Mouse (Mus musculus) small intestine, adult 2 months (tissue): ENCODE measurements around the gene Mfsd12. TPM values are rescaled to one million over a fixed set of nuclear protein-coding genes. Genes with fewer than 3 reads are reported as not detected.
A peak's percentile ranks its signal among the peaks of the same experiment; 100 is the strongest.

Source experiments
- H3K27ac ChIP-seq: fragments of 200-500 bp; 2 replicates; pipeline ENCODE4 v1.5.1; 2012; ENCODE audit warnings: low read depth, low read length, control low read depth, inconsistent platforms; ENCODE audit not compliant: insufficient read depth
- H3K27me3 ChIP-seq: fragments of 200-500 bp; 2 replicates; pipeline ENCODE4 v1.6.1; 2012; ENCODE audit warnings: mild to moderate bottlenecking, moderate library complexity, low read length, inconsistent platforms; ENCODE audit not compliant: control insufficient read depth, insufficient read depth
- H3K36me3 ChIP-seq: fragments of 200-500 bp; 2 replicates; pipeline ENCODE4 v1.6.1; 2012; ENCODE audit warnings: mild to moderate bottlenecking, low read length, control low read depth, inconsistent platforms; ENCODE audit not compliant: control insufficient read depth, insufficient read depth
- H3K4me1 ChIP-seq: fragments of 200-500 bp; 2 replicates; pipeline ENCODE4 v1.6.1; 2012; ENCODE audit warnings: low read length, inconsistent platforms, mixed read lengths; ENCODE audit not compliant: control insufficient read depth, insufficient read depth, insufficient read length
- H3K4me3 ChIP-seq: fragments of 200-500 bp; 2 replicates; pipeline ENCODE4 v1.5.1; 2012; ENCODE audit warnings: low read depth, mild to moderate bottlenecking, control low read depth, inconsistent platforms, low read length, moderate library complexity
- CTCF ChIP-seq: fragments of 200-500 bp; IDR thresholded peaks from 2 replicates; pipeline ENCODE4 v1.5.1; 2012; ENCODE audit warnings: low read depth, mild to moderate bottlenecking, control low read depth, inconsistent platforms, low read length, moderate library complexity, mixed read lengths; ENCODE audit not compliant: insufficient replicate concordance, insufficient read length; ENCODE audit errors: extremely low read depth
- POLR2A ChIP-seq: fragments of 200-500 bp; IDR thresholded peaks from 2 replicates; pipeline ENCODE4 v1.6.1; 2012; ENCODE audit warnings: low read depth, mild to moderate bottlenecking, control low read depth, inconsistent platforms, low read length, moderate library complexity
- WGBS: fragments of 180-500 bp; shearing (Covaris S2); methylation state at CpG from one replicate; pipeline ENCODE4 v1.1.7; 2018; 5-methylcytosine and 5-hydroxymethylcytosine counted together
- polyA plus RNA-seq: library from polyadenylated mRNA; depleted of rRNA; stranded (reverse); fragments of >200 nt; gene quantifications from 2 replicates; pipeline ENCODE4 v1.2.3, GENCODE M21; 2012

Mfsd12 gene
- polyA plus RNA-seq, 1 experiment, result 22.7 TPM

DNA sequence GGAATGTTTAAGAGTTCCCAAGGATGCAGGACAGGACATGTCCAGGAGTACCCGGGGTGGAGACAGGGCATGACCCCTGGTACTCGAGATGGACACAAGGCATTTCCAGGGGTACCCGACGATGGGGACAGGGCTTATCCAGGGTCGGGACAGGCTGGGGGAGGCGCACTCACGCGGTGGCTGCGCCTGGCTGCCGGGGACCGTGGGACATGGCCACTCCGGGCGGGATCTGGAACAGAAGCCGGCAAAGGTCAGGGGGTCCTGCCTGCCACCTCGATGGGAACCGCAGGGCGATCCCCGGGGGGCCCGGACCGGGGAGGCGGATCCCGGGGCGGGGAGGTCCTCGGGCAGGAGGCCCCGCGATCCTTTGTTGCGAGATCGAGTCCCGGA is 7.3 kb upstream of the Mfsd12 start:
- TF ChIP-seq POLR2A (no peak), CTCF (no peak)
- 1% methylated on average over 29 of the region's 29 CpGs for WGBS
- H3K36me3 ChIP-seq, result peaks cover 9% of the 10 kb centered on the region
- H3K4me1 ChIP-seq, result peaks cover 30% of the 10 kb centered on the region
- peak overlapping the region; percentile 61 for H3K27ac ChIP-seq
- H3K4me3 ChIP-seq, result peak overlapping the region; percentile 75
- no peaks in the 10 kb centered on the region for H3K27me3 ChIP-seq

DNA sequence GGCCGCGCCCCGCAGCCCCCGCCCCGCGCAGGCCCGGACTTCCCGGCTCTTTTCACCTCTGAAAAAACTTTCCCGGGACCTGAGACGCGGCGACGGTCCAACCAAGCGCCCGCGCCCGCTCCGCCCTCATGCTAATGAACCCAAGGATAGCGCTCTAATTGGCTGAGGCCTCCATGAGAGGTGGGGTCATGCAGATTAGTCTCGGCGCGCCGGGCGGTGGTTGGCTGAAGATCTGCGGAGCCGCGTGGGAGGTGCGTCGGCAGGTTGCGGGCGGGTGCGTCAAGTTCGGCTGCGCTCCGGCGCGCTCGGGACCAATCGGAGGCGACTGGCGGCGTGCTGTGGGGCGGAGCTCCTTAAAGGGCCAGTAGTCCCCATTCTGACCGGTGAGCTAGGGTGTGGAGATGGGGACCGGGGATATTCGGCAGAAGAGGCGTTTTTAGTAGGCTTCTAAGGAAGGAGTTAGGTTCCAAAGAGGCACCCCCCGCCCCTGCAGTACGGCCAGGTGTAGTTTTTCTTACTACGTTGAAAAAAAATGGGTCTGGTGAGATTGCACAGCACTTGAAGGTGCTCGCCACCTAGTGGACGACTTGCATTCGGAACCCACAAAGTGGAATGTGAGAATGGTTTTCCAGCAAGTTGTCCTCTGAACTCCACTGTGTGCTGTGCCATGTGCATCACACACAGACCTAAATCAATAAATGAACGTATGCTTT is 6.8 kb upstream of the Mfsd12 start, which contains the start of gene Hmg20b:
TSS of gene Hmg20b (minus strand) at position 130 of the 713 bp plus-strand sequence.
- peak; percentile 99; the same call in 1 of the 2 replicates for TF ChIP-seq CTCF
- TF ChIP-seq POLR2A, result peak; percentile 28; the same call in 1 of the 2 replicates
- Histone ChIP-seq H3K4me3 (peak within 1 kb of the TSS; percentile 75), H3K27me3 (no peaks in the 10 kb centered on the region), H3K36me3 (peaks cover 9% of the 10 kb centered on the region), H3K4me1 (peaks cover 30% of the 10 kb centered on the region), H3K27ac (peak within 1 kb of the TSS; percentile 71)
- 1% methylated on average over 54 of the region's 54 CpGs for WGBS

DNA sequence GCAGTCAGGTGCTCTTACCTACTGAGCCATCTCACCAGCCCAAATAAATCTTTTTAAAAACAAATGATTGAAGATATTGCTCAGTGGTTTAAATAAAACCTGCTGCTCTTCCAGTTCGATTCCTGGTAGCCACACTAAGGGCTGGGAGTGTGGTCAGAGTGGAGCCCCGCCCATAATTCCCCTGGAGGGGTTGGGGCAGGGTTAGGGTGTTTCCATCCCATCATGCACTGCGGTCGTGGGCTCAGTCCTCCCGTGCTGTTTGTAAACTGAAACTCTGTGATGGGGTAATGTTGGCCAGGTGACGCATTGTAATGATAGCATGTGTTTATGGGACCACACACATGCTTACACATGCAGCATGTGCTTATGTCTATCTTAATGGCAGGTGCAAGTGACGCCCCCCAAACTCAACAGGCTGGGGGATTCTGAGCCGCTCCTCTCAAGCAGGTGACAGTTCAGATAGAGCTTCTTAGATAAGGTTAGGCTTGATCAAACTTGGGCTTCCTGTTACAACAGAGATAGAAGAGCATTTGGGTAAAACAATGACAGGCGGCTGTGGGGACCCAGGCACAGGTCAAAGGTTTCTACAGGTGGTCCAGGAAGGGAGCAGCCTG is 5.5 kb upstream of the Mfsd12 start:
- no peak for TF ChIP-seq POLR2A
- no peak for TF ChIP-seq CTCF
- 12% methylated on average over 9 of the region's 9 CpGs for WGBS
- H3K27me3 ChIP-seq, result no peaks in the 10 kb centered on the region
- peaks cover 9% of the 10 kb centered on the region for H3K36me3 ChIP-seq
- H3K4me1 ChIP-seq, result peaks cover 26% of the 10 kb centered on the region
- H3K4me3 ChIP-seq, result no peak overlapping the region
- H3K27ac ChIP-seq, result no peak overlapping the region; the same call in 1 of the 2 replicates

DNA sequence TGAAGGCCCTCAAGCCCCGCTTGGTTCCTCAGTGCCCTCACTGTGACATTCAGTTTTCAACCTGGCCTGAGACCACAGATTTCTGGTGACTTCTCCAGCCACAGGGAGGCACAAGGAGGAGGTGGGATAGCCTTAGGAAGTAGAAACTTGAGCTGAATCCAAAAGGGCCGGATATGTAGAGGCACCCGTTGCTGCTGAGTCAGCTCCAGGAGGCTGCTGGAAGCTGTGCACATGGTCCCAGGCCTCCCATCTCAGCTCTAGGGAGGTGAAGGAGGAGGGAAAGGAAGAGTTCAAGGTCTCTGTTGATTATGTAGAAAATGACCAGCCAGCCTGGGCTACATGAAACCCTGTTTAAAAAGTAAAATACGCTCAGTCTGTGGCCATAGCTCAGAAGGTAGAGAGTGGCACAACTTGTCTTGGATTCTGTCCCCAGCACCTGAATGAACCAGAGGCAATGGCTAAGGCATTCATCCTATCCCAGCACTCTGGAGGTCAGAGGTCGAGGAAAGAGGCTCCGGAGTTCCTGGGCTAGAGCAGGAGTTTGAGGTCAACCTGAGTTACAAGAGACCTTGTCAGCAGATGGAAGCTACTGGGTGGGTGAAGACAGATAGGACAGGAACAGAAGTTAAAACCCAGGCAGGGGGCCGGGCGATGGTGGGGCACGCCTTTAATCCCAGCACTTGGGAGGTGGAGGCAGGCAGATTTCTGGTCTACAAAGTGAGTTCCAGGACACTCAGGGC is 2.4 kb upstream of the Mfsd12 start:
- TF ChIP-seq CTCF (no peak), POLR2A (no peak)
- Histone ChIP-seq H3K4me3 (no peak overlapping the region), H3K27ac (no peak overlapping the region), H3K27me3 (no peaks in the 10 kb centered on the region), H3K36me3 (no peaks in the 10 kb centered on the region), H3K4me1 (peaks cover 23% of the 10 kb centered on the region; the same call in 1 of the 2 replicates)
- WGBS, result 85% methylated on average over 9 of the region's 9 CpGs

DNA sequence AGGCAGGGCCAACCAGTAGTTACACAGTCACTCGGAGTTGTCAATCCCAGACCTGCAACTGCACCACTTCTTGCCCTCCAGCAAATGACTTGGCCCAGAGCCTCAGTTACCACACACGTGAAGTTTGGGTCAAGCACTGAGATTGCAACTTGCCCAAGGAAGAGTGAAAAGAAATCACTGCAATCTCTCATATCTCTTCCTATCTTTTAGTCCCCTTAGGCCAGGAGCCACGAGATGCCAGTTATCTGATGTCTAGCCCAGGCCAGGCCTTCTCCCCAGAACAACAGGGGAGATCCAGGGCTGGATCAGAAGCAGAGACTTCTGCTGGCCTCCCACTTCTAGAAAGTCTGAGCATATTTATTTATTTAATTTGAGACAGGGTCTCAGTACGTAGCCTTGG is 1.8 kb upstream of the Mfsd12 start:
- H3K4me1 ChIP-seq, result peaks cover 23% of the 10 kb centered on the region; the same call in 1 of the 2 replicates
- no peaks in the 10 kb centered on the region for H3K36me3 ChIP-seq
- 85% methylated on average over 4 of the region's 4 CpGs for WGBS
- no peak overlapping the region for H3K4me3 ChIP-seq
- TF ChIP-seq POLR2A (no peak), CTCF (no peak)
- no peaks in the 10 kb centered on the region for H3K27me3 ChIP-seq
- H3K27ac ChIP-seq, result no peak overlapping the region

DNA sequence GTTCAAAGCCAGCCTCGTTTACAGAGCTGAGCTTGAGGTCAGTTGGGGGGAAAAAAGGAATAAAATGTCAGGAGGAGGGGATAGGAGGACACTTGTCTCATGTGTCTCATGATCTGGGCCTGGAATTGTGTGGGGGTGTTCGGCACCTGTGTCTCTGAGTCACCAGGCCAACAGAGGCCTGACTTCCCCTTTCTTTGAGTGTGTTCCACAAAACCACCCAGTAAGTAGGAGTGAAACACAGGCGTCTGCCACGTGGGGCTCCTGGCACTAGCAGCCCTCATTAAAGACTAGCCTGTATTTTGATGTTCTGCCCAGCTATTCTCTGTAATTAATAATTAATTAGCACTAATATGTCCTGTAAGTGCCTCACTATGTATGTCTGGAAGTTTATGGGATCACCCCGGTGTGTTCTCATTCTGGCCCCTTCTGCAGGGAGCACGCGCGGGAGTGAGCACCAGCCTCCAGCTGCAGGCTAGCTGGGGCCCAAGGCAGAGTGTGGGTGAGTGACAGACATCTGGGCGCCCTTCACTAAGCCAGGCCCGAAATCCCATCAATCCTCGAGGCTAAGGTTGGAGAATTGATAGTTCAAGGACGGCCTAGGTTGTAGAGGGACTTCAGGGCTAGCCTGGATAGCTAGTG is 820 bp upstream of the Mfsd12 start:
- TF ChIP-seq CTCF (no peak), POLR2A (no peak)
- H3K4me1 ChIP-seq, result peaks cover 23% of the 10 kb centered on the region
- H3K27me3 ChIP-seq, result no peaks in the 10 kb centered on the region
- no peaks in the 10 kb centered on the region for H3K36me3 ChIP-seq
- 30% methylated on average over 12 of the region's 12 CpGs for WGBS
- H3K4me3 ChIP-seq, result peak overlapping the region; percentile 77; the same call in 1 of the 2 replicates
- H3K27ac ChIP-seq, result no peak overlapping the region
